Mouse (Mus musculus): Measurements from ENCODE around the gene Tmem179.

The Tmem179 gene

GRCm38 (mm10) chr12:112516697-112517337 lies at the start of gene Tmem179:
Gene Tmem179, minus strand, starts transcription at chr12:112516747.
- peak; percentile 21 for DNase-seq (ENCODE audit: extremely low read depth, low read depth, low spot score)

- DNase-seq (ENCODE audit: extremely low read depth, low read depth, low spot score), result no peak
These were observed 46.5 kb upstream of the Tmem179 start for GRCm38 (mm10) chr12:112563011-112563410.

- DNase-seq (ENCODE audit: extremely low read depth, low read depth, low spot score), result no peak
These were observed 45.9 kb upstream of the Tmem179 start for GRCm38 (mm10) chr12:112562462-112562861.

GRCm38 (mm10) chr12:112561163-112561562 lies 44.6 kb upstream of the Tmem179 start:
- DNase-seq (ENCODE audit: extremely low read depth, low read depth, low spot score), result no peak

- no peak for DNase-seq (ENCODE audit: extremely low read depth, low read depth, low spot score)
These were observed 43.7 kb upstream of the Tmem179 start for GRCm38 (mm10) chr12:112560176-112560797.

- peak; percentile 61 for DNase-seq (ENCODE audit: extremely low read depth, low read depth, low spot score)
These were observed 43.1 kb upstream of the Tmem179 start for GRCm38 (mm10) chr12:112559671-112560070.

- no peak for DNase-seq (ENCODE audit: extremely low read depth, low read depth, low spot score)
These were observed 42.7 kb upstream of the Tmem179 start for GRCm38 (mm10) chr12:112559231-112559630.

GRCm38 (mm10) chr12:112557219-112557618 lies 40.7 kb upstream of the Tmem179 start:
- no peak for DNase-seq (ENCODE audit: extremely low read depth, low read depth, low spot score)

GRCm38 (mm10) chr12:112556531-112557060 lies 40.0 kb upstream of the Tmem179 start:
- DNase-seq (ENCODE audit: extremely low read depth, low read depth, low spot score), result no peak

- no peak for DNase-seq (ENCODE audit: extremely low read depth, low read depth, low spot score)
These were observed 38.4 kb upstream of the Tmem179 start for GRCm38 (mm10) chr12:112554900-112555299.

GRCm38 (mm10) chr12:112552520-112552919 lies 36.0 kb upstream of the Tmem179 start:
- DNase-seq (ENCODE audit: extremely low read depth, low read depth, low spot score), result no peak

GRCm38 (mm10) chr12:112551861-112552375 lies 35.4 kb upstream of the Tmem179 start:
- no peak for DNase-seq (ENCODE audit: extremely low read depth, low read depth, low spot score)

- DNase-seq (ENCODE audit: extremely low read depth, low read depth, low spot score), result no peak
These were observed 32.7 kb upstream of the Tmem179 start for GRCm38 (mm10) chr12:112549287-112549686.

- no peak for DNase-seq (ENCODE audit: extremely low read depth, low read depth, low spot score)
These were observed 29.6 kb upstream of the Tmem179 start for GRCm38 (mm10) chr12:112546110-112546509.

GRCm38 (mm10) chr12:112544946-112545701 lies 28.6 kb upstream of the Tmem179 start:
- no peak for DNase-seq (ENCODE audit: extremely low read depth, low read depth, low spot score)

GRCm38 (mm10) chr12:112543941-112544340 lies 27.4 kb upstream of the Tmem179 start:
- DNase-seq (ENCODE audit: extremely low read depth, low read depth, low spot score), result no peak

GRCm38 (mm10) chr12:112542920-112543300 lies 26.4 kb upstream of the Tmem179 start:
- DNase-seq (ENCODE audit: extremely low read depth, low read depth, low spot score), result no peak

GRCm38 (mm10) chr12:112542257-112542919 lies 25.8 kb upstream of the Tmem179 start:
- DNase-seq (ENCODE audit: extremely low read depth, low read depth, low spot score), result no peak

- no peak for DNase-seq (ENCODE audit: extremely low read depth, low read depth, low spot score)
These were observed 25.0 kb upstream of the Tmem179 start for GRCm38 (mm10) chr12:112541483-112542091.

GRCm38 (mm10) chr12:112540321-112540720 lies 23.8 kb upstream of the Tmem179 start:
- no peak for DNase-seq (ENCODE audit: extremely low read depth, low read depth, low spot score)
